Mouse (Mus musculus) layer of hippocampus, adult 2 months (tissue): ENCODE measurements around the gene Pomc. TPM values are rescaled to one million over a fixed set of nuclear protein-coding genes. Genes with fewer than 3 reads are reported as not detected.
A peak's percentile ranks its signal among the peaks of the same experiment; 100 is the strongest.

Source experiments
- DNase-seq, 2 experiments: peaks; one replicate each; pipeline ENCODE4 v3.0.0; 2022; ENCODE audit warnings: low spot score in 2 of 2
- H3K27ac ChIP-seq: fragments of 200-600 bp; 2 replicates; pipeline ENCODE4 v1.8.1; 2022
- H3K4me3 ChIP-seq: fragments of 200-600 bp; 2 replicates; pipeline ENCODE4 v1.8.1; 2022; ENCODE audit warnings: mild to moderate bottlenecking
- CTCF ChIP-seq: fragments of 200-600 bp; conservative IDR thresholded peaks from 2 replicates; pipeline ENCODE4 v1.8.1; 2022; ENCODE audit warnings: antibody characterized with exemption, mild to moderate bottlenecking, moderate library complexity
- total RNA-seq, 2 experiments: library from RNA; stranded (reverse); gene quantifications; 2 replicates each; pipeline ENCODE4 v1.2.3; 2021

Pomc gene
- total RNA-seq, 2 experiments from 2014 or later, result 1.7 to 3.1 TPM

DNA sequence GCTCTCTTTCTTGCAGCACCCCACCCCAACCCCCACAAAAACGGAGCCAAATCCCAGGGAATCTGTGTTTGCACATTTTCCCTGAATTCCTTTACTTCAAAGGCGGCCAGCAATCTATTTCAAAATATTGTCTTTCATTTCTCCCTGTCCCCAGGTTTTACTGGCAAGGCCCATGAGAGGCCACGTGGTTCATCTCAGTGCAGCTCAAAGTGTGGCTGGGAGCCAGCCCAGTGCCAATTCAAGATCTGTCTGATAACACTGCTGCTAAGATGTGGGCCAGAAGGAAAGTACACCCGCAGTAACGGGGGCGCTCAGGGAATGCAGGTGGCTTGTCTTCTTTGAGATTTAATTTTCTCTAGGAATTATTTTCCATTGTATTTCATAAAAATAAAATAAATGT, 27.5 kb downstream of the Pomc start:
- TF ChIP-seq CTCF, result no peak
- Histone ChIP-seq H3K4me3 (peak overlapping the region; percentile 64), H3K27ac (peak overlapping the region; percentile 57)
- DNase-seq, result peak; percentile 49 to 60

DNA sequence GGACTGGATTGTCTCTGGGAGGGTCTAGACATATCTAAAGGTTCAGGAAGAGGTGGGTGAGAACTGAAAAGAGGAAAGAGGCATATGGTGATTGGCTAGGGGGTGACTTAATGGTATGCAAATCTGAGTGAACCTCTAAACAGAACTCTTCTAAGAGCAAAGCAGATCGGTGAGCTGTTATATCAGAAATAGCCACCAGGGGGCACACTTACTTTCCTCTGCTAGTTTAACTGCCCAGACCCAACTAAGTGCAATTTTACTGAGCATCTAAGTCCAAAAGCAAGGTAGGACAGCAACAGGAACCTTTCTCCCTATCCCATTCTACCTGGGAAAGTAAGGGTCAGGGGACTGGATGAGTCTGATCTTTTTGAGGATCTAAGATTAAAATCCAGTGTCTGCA, 29.0 kb downstream of the Pomc start:
- H3K27ac ChIP-seq, result peak overlapping the region; percentile 14; the same call in 1 of the 2 replicates
- peak; percentile 92 for TF ChIP-seq CTCF
- H3K4me3 ChIP-seq, result no peak overlapping the region
- peak; percentile 77 to 89 for DNase-seq

DNA sequence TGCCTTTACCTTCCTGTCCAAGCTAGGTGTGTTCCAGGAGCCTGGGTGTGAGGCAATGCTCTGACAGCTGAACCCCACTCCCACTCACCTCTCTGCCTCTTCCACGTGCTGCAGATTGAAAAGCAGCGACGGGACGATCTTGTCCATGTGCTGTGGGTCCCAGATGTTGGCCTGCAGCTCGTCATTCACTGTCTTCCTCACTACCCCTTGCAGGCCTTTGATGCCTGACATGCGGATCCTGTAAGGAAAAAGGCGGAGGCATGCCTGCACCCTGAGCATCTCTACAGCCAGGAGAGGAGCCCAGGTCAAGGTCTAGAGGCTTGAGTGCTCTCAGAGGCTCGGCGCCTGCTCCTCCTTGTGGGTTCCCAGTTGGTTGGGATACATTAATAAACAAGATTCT, 29.7 kb downstream of the Pomc start:
- TF ChIP-seq CTCF, result no peak
- DNase-seq, result no peak
- Histone ChIP-seq H3K4me3 (no peak overlapping the region), H3K27ac (peak overlapping the region; percentile 14; the same call in 1 of the 2 replicates)

DNA sequence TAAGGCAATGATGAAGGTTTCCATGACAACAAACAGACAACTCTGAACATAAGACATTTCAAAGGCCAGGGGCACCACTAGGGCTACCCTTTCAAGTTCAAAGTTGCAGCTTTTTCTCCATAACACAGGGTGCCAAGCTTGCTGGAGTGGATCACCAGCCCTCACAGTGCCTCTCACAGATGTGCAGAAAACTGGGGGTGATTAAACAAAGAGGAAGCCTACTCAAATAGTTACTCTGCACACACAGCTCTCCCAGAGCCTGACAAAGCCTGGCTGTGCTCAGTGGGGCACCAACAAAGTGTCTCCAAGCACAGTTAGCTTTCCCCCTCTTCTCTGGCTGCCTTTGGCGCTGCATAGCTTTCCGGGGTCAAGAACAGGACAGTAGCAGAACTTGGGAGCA, 35.2 kb downstream of the Pomc start:
- H3K27ac ChIP-seq, result peak overlapping the region; percentile 46; the same call in 1 of the 2 replicates
- DNase-seq, result no peak
- no peak for TF ChIP-seq CTCF
- no peak overlapping the region for H3K4me3 ChIP-seq

DNA sequence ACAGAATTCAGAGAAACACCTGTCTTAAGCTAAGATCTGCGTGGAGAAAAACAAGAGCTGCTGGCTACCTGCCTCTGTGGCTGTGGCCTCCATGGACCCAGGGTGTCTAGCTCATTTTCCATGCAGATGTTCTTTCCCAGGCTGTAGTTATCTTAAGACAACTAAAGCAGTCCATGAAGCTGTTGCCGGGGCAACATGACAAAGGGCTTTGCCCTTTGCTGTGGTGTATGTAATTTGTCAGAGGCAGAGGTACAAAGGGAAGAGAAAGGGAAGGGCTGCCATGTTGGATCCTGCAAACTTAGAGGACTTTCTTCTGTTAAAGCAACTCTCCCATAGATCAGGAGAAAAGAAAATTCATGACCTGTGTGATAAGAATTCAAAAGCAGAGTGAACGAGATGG, 36.3 kb downstream of the Pomc start:
- H3K27ac ChIP-seq, result peak overlapping the region; percentile 46; the same call in 1 of the 2 replicates
- no peak for TF ChIP-seq CTCF
- no peak overlapping the region for H3K4me3 ChIP-seq
- no peak for DNase-seq

DNA sequence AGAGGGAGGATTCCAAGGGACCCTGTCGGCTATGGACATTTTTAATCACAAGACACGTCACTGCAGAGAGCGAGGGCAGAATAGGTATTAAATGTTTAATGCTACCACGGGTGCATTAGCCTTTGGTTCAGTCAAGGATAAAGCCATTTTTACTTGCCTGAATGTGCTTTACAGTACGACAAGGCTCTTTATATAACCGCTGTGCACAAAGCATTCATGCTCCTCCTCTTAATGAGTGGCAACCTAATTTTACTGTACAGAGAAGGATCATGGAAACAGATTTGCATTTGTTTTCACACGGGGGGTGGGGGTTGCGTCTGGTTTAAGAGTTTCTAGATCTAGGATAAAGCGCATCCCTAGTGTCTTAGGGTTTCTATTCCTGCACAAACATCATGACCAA, 42.0 kb downstream of the Pomc start:
- H3K4me3 ChIP-seq, result no peak overlapping the region
- no peak overlapping the region for H3K27ac ChIP-seq
- no peak for TF ChIP-seq CTCF
- DNase-seq, result no peak

DNA sequence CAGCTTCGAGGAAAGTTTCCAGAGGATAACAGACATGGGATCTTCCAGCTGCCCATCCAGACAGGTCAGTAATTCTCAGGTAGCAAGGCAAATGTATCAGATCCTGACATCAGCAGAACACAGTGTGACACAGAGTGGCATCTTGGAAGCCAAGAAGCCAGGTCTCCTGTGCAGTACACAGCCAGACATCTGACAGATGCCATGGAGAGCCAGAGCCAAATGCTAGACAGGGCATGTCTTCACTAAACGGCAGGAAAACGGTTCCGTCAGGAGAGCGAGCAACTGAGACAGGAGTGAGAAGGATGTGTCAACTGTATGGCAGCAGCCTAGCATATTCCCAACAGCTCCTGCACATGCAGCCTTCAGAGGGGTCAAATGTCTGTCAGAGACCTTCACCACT, 45.7 kb downstream of the Pomc start:
- TF ChIP-seq CTCF, result no peak
- Histone ChIP-seq H3K4me3 (no peak overlapping the region), H3K27ac (peak overlapping the region; percentile 20; the same call in 1 of the 2 replicates)
- no peak for DNase-seq

DNA sequence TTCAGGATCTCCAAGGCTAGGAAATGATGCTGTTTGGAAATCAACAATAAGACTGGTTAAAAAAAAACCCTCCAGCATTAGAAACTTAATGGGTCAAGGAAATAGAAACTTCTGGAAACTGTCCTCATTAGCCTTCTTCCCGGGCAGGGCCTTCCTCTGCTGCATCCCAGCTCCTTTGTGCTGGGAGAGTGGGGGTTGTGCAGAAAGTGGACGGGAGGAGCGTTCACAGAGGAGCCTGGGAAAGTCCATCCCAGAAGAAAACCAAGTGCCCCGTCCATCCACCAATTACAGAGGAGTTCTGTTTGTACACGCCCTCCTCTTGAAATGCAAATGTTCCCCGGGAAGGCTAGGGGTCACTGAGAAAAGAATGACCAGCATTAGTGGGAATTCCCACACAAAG, 49.9 kb downstream of the Pomc start:
- peak overlapping the region; percentile 88 for H3K27ac ChIP-seq
- no peak for TF ChIP-seq CTCF
- no peak overlapping the region for H3K4me3 ChIP-seq
- DNase-seq, result peak in 1 of 2 experiments; percentile 50

DNA sequence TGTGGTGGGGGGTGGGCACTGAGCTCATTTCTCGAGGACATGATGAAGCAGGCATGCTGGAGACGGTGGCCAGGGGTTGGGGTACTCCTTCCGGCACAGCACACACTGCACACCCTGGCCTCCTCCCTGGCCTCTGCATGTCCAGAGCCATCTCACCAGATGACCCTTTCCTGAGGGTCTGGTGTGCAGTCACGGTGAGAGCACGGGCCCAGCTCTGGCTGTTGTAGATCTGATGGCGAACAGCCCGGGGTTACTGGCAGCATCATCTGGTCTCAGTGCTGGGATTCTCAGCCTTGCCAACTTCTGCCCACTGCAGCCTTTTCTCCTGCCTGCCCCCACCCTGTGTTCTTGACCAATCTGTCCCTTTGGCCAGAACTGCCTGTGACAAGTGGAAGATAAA, 51.3 kb downstream of the Pomc start:
- no peak for TF ChIP-seq CTCF
- H3K27ac ChIP-seq, result peak overlapping the region; percentile 88
- H3K4me3 ChIP-seq, result no peak overlapping the region
- peak; percentile 27 to 39 for DNase-seq

DNA sequence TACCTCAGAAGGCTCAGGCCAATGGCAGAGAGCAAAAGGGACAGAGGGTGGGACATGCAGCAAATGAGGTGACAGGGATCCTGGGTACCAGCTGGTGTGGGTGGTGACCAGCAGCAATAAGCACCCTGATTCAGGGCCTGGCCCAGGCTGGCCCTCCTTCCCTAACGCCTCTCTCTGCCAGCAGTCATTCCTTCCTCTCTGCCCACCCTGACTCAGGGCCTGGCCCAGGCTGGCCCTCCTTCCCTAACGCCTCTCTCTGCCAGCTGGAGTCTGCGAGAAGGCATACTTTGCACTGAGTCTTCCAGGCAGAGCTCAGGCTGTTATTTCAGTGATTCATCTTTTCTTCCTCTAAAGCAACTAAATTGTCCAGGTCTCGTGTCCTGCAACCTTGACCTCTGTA, 52.4 kb downstream of the Pomc start:
- H3K27ac ChIP-seq, result peak overlapping the region; percentile 88
- TF ChIP-seq CTCF, result no peak
- peak in 1 of 2 experiments; percentile 36 for DNase-seq
- no peak overlapping the region for H3K4me3 ChIP-seq

DNA sequence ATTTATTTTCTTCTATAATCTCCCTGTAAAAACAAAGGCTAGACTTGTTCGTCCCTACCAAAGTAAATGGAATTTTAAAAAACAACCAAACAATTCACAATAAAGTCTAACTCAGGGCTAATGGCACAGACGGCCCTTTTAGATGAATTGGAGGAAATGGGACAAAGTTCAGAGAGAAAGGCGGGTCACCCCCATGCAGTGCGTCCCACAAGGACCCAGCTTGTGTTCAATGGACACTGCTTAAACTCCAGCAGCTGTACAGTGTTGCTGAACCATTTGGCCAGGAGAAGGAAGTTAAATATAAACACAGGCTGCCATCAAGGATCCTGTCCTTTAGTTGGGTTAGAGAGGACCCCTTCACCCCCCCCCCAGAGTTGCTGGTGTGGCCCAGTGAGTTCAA, 53.0 kb downstream of the Pomc start:
- Histone ChIP-seq H3K27ac (peak overlapping the region; percentile 88), H3K4me3 (no peak overlapping the region)
- TF ChIP-seq CTCF, result no peak
- DNase-seq, result no peak

DNA sequence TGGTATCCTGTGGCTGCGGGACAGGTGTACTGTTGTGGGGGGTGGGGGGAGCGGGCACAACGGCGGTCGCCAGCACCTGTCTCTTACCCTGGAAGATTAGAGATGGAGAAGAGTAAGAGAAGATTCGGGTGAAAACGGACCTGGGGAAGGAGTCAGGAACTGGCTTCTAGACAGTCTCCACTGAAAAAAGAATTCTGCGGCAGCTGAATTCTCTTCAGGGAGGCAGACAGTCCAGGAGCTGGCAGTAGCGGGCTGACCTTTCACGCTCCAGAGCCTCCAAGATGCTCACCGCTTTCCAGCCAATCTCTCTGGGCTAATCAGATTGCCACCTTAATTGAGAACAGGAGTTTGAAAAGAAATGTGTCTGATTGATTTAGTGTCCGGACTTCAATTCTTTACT, 54.0 kb downstream of the Pomc start:
- H3K27ac ChIP-seq, result peak overlapping the region; percentile 88
- no peak for TF ChIP-seq CTCF
- no peak overlapping the region for H3K4me3 ChIP-seq
- DNase-seq, result no peak

Other genes with a start within 250 kb of the Pomc start
- 10 to 100 TPM; 70.3 to 82.5 TPM for gene Dnmt3a, start 148.9 kb upstream of the Pomc start, total RNA-seq
- 100 to 1,000 TPM in 1 of 2 experiments, 10 to 100 TPM in 1; 91.8 to 104 TPM for gene Efr3b, start 84.0 kb downstream of the Pomc start, total RNA-seq
- 10 to 100 TPM; 80.0 to 82.8 TPM for gene Dnajc27, start 127.6 kb downstream of the Pomc start, total RNA-seq
- 10 to 100 TPM; 47.6 to 48.6 TPM for gene Adcy3, start 178.2 kb downstream of the Pomc start, total RNA-seq